Mouse (Mus musculus): Measurements from ENCODE around the gene B3gnt8. TPM values are rescaled to one million over a fixed set of nuclear protein-coding genes. Genes with fewer than 3 reads are reported as not detected.

B3gnt8 gene
- total RNA-seq, 2 experiments from 2014 or later = 0.65 to 0.68 TPM

DNA sequence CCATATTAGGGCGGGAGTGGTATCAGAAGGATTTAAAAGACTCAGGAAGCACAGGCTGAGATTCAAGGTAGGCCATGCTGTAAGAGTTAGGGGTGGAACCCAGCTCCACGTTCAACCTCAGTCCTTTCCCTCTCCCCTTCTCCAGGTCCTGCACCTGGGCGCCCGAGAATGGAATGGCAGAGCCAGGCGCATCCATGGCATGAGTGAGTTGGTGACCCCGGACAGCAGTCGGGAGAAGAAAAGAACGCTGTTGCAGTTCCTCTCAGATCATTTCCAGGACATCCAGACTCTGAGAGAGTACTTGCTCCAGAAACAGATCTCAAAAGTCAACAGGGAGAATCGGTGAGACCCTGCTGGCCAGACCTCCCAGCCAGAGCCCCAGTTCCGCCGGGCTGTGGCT lies 5.7 kb upstream of the B3gnt8 start:
- Histone ChIP-seq H3K27ac (no peak overlapping the region), H3K4me3 (no peak overlapping the region)
- intact Hi-C loops (cut with DNase I) = no loop called here
- TF ChIP-seq CTCF (IDR thresholded peaks at IDR 0.05) = no peak
- no peak for DNase-seq (ENCODE audit: extremely low spot score in 1 of 2, low spot score in 2 of 2)

- no peak for DNase-seq (ENCODE audit: extremely low spot score in 1 of 2, low spot score in 2 of 2)
- Histone ChIP-seq H3K27ac (no peak overlapping the region), H3K4me3 (no peak overlapping the region)
- TF ChIP-seq CTCF (IDR thresholded peaks at IDR 0.05) = no peak
- intact Hi-C loops (cut with DNase I) = loop anchor here (2.0 kb wide), 1 partner anchor 95 kb away; the partner anchor contains the start of gene Ccdc97
Observed at GRCm38 (mm10) chr7:25623857-25624370, 2.5 kb upstream of the B3gnt8 start.

DNA sequence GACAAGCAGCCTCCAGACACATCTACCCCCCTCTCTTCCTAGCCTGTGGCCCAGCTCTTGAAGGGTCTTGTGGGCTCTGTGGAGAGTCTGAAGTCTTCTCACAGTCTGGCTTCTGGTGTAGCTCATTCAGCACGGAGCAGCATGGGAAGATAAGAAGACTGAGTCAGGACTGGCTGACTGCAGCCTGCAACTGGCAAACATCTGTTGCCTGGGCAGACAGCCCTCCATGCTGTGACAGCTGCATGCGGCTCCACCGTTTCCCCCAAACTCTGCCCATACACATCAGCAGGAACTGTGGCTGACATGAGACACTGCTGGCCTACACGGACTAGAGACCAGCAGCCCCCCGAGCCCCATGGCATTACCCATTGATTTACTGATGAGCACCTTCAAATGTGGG lies 1.6 kb upstream of the B3gnt8 start:
- no peak for TF ChIP-seq CTCF (IDR thresholded peaks at IDR 0.05)
- intact Hi-C loops (cut with DNase I) = loop anchor here (2.0 kb wide), 1 partner anchor 94 kb away; the partner anchor contains the start of gene Ccdc97
- Histone ChIP-seq H3K27ac (no peak overlapping the region), H3K4me3 (no peak overlapping the region)
- DNase-seq (ENCODE audit: extremely low spot score in 1 of 2, low spot score in 2 of 2) = no peak

DNA sequence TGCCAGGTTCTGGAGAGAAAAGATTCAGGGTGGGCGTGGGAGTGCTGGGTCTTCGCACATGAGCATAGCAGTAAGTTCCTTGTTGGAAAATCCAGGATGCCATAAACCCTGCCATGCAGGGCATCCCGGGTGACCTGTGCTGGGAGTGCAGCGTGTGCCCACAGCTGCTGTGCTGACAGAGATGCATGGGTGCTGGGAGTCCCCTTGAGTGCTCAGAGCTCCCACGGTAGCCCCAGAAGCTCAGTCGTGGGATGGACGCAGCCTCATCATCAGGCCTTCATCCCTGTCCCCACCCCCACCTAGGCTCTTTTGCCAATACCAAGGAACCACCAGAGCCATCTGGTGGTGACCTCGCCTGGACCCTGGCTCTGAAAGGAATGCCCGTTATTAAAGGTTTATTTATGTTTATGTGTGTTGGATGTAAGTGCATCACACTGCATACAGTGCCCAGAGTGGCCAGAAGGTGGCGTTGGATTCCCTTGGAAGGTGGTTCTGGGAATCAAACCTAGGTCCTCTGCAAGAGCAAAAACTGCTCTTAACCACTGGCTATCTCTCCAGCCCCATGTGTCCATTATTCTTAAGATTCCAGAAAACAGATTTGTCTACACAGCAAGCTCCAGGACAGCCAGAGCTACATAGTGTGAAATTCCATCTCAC lies 732 bp upstream of the B3gnt8 start:
- intact Hi-C loops (cut with DNase I) = loop anchor here (2.0 kb wide), 1 partner anchor 93 kb away; the partner anchor contains the start of gene Ccdc97
- no peak overlapping the region for H3K27ac ChIP-seq
- H3K4me3 ChIP-seq = no peak overlapping the region
- peak; percentile 44 for TF ChIP-seq CTCF (IDR thresholded peaks at IDR 0.05)
- DNase-seq (ENCODE audit: extremely low spot score in 1 of 2, low spot score in 2 of 2) = no peak

DNA sequence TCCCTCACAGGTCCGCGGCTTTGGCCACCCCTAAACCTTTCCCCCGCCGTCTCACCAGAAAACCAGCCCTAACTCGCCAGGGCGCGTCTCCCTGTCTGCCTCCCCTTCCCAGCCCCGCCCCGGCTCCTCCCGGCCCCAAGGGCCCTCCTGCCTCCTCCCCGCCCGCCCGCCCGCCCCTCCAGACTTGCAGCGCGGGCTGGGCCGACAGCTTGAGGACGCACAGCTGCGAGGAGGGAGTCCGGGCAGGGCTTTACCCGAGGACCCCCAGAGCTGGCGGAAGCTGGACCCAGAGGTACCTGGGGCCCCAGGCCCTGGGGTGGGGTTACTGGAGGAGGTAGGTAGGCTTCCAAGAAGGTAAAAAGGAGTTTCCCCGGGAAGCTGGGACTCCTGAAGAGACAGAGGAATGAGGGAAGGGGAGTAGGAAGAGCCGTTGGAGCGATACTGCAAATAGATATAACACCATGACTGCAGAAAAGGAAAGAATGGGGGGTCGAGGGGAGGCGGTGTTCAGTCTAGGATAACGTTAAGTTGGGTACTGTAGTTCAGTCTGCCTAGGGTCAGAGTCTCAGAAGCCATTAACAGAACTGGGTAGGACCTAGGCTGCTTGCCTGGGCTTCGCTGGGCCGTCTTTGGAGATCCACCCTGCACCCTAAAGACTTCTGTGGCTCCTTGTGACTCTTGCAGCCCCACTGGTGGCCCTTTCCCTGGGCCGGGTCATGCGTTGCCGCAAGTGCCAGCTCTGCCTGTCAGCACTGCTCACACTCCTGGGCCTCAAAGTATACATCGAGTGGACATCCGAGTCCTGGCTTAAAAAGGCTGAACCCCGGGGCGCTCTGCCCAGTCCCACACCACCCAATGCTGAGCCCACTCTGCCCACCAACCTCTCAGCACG lies 1.2 kb downstream of the B3gnt8 start:
- DNase-seq (ENCODE audit: extremely low spot score in 1 of 2, low spot score in 2 of 2) = no peak
- TF ChIP-seq CTCF (IDR thresholded peaks at IDR 0.05) = no peak
- H3K4me3 ChIP-seq = peak overlapping the region; percentile 1
- intact Hi-C loops (cut with DNase I) = no loop called here
- H3K27ac ChIP-seq = no peak overlapping the region

DNA sequence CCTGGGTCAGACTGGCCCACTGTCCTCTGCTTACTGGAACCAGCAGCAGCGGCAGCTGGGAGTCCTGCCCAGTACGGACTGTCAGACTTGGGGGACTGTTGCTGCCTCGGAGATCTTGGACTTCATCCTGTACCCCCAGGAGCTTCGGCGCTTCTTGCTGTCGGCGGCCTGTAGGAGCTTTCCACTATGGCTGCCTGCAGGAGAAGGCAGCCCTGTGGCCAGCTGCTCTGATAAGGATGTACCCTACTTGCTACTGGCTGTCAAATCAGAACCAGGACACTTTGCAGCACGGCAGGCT lies 1.8 kb downstream of the B3gnt8 start:
- intact Hi-C loops (cut with DNase I) = no loop called here
- DNase-seq (ENCODE audit: extremely low spot score in 1 of 2, low spot score in 2 of 2) = no peak
- no peak for TF ChIP-seq CTCF (IDR thresholded peaks at IDR 0.05)

DNA sequence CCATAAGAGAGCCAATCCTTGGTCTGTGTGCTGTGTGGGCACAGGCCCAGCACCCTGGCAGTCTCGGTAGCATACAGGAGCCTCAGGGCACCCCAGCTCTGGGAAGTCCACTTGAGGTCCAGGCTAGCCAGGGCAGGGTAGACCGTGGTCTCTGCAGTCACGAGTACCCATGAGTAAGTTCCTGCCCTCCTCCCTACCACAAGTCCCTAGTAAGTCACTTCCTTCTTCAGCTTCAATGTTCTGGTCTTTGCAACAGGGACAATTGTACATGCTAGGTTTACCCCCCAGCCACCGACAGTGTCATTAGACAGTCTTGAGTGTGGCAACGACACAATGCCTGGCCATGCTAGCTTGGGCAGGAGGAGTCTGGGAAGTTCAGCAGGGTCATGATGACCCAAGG lies 6.2 kb downstream of the B3gnt8 start:
- intact Hi-C loops (cut with DNase I) = no loop called here
- Histone ChIP-seq H3K27ac (no peak overlapping the region), H3K4me3 (no peak overlapping the region)
- TF ChIP-seq CTCF (IDR thresholded peaks at IDR 0.05) = no peak
- DNase-seq (ENCODE audit: extremely low spot score in 1 of 2, low spot score in 2 of 2) = no peak

More for the DNA sequence above, 1.8 kb downstream of the B3gnt8 start:
- Histone ChIP-seq H3K4me3 (no peak overlapping the region), H3K27ac (no peak overlapping the region)

GRCm38 (mm10) chr7:25636373-25636772 lies 9.9 kb downstream of the B3gnt8 start:
- no peak for TF ChIP-seq CTCF (IDR thresholded peaks at IDR 0.05)
- no peak overlapping the region for H3K27ac ChIP-seq
- DNase-seq (ENCODE audit: extremely low spot score in 1 of 2, low spot score in 2 of 2) = no peak
- intact Hi-C loops (cut with DNase I) = no loop called here
- no peak overlapping the region for H3K4me3 ChIP-seq

- DNase-seq (ENCODE audit: extremely low spot score in 1 of 2, low spot score in 2 of 2) = no peak
- Histone ChIP-seq H3K4me3 (no peak overlapping the region), H3K27ac (no peak overlapping the region)
- intact Hi-C loops (cut with DNase I) = no loop called here
- TF ChIP-seq CTCF (IDR thresholded peaks at IDR 0.05) = no peak
Observed at GRCm38 (mm10) chr7:25637099-25637498, 10.6 kb downstream of the B3gnt8 start.

GRCm38 (mm10) chr7:25639754-25640153 lies 13.3 kb downstream of the B3gnt8 start:
- peak in 1 of 2 experiments; percentile 44 for DNase-seq (ENCODE audit: extremely low spot score in 1 of 2, low spot score in 2 of 2)
- H3K27ac ChIP-seq = no peak overlapping the region; the same call in 1 of the 2 replicates
- intact Hi-C loops (cut with DNase I) = no loop called here
- no peak overlapping the region for H3K4me3 ChIP-seq
- TF ChIP-seq CTCF (IDR thresholded peaks at IDR 0.05) = no peak

- Histone ChIP-seq H3K27ac (no peak overlapping the region), H3K4me3 (no peak overlapping the region)
- TF ChIP-seq CTCF (IDR thresholded peaks at IDR 0.05) = no peak
- intact Hi-C loops (cut with DNase I) = no loop called here
- no peak for DNase-seq (ENCODE audit: extremely low spot score in 1 of 2, low spot score in 2 of 2)
Observed at GRCm38 (mm10) chr7:25644136-25644535, 17.7 kb downstream of the B3gnt8 start.

DNA sequence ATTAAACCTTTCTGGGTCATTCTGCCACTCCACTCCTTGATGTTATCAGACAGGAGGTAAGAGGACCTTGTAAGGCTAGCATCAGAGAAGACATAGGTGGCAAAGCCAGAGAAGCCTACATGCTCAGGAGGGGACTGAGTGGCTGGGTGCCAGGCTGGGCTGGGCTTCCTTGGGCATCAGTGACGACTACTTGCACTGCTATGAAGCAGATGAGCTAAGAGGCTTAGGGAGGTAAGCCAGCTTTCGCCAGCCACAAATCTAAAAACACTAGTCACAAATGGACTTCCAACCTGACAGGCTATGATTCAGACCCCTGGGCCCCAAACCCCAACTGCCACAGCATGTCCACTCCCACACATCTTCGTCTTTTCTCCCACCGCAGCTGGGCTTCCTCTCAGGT lies 18.2 kb downstream of the B3gnt8 start:
- TF ChIP-seq CTCF (IDR thresholded peaks at IDR 0.05) = no peak
- intact Hi-C loops (cut with DNase I) = no loop called here
- no peak overlapping the region for H3K27ac ChIP-seq
- DNase-seq (ENCODE audit: extremely low spot score in 1 of 2, low spot score in 2 of 2) = no peak
- no peak overlapping the region for H3K4me3 ChIP-seq
